Mouse (Mus musculus): ENCODE data around the gene Pitx2. TPM values are rescaled to one million over a fixed set of nuclear protein-coding genes. Genes with fewer than 3 reads are reported as not detected.

The Pitx2 gene
- polyA plus RNA-seq, 1 experiment from 2014 or later: 60.5 TPM

- Histone ChIP-seq H3K4me3 (peak overlapping the region; percentile 27; the same call in 1 of the 2 replicates), H3K4me2 (peak overlapping the region; percentile 40), H3K27me3 (replicated peaks) (no peaks in the 10 kb centered on the region), H3K9me3 (no peaks in the 10 kb centered on the region), H3K4me1 (no peaks in the 10 kb centered on the region), H3K9ac (no peak overlapping the region), H3K27ac (no peak overlapping the region), H3K36me3 (replicated peaks) (no peaks in the 10 kb centered on the region)
- 53% methylated on average over 19 of the region's 19 CpGs for WGBS
- ATAC-seq (replicated peaks): peak; percentile 50; the same call in 1 of the 2 replicates
Measured at GRCm38 (mm10) chr3:129256283-129256682, 56.6 kb downstream of the Pitx2 start.

- Histone ChIP-seq H3K4me3 (no peak overlapping the region), H3K27me3 (replicated peaks) (no peaks in the 10 kb centered on the region), H3K9ac (no peak overlapping the region), H3K4me1 (no peaks in the 10 kb centered on the region), H3K9me3 (no peaks in the 10 kb centered on the region), H3K36me3 (replicated peaks) (no peaks in the 10 kb centered on the region), H3K27ac (no peak overlapping the region), H3K4me2 (peak overlapping the region; percentile 40; the same call in 1 of the 2 replicates)
- ATAC-seq (replicated peaks): no peak
- 73% methylated on average over 8 of the region's 8 CpGs for WGBS
Measured at GRCm38 (mm10) chr3:129256766-129257165, 57.1 kb downstream of the Pitx2 start.

GRCm38 (mm10) chr3:129258497-129258896 is 58.8 kb downstream of the Pitx2 start:
- no peak overlapping the region for H3K4me2 ChIP-seq
- no peaks in the 10 kb centered on the region for H3K27me3 ChIP-seq (replicated peaks)
- no peaks in the 10 kb centered on the region for H3K4me1 ChIP-seq
- H3K9me3 ChIP-seq: no peaks in the 10 kb centered on the region
- no peak overlapping the region for H3K4me3 ChIP-seq
- H3K27ac ChIP-seq: no peak overlapping the region
- ATAC-seq (replicated peaks): no peak
- WGBS: 79% methylated on average over 5 of the region's 5 CpGs
- no peaks in the 10 kb centered on the region for H3K36me3 ChIP-seq (replicated peaks)
- no peak overlapping the region for H3K9ac ChIP-seq

Other genes starting within 250 kb of the Pitx2 start
- gene Enpep, start 132.8 kb downstream of the Pitx2 start, polyA plus RNA-seq (2015; fragmentation: Nextera tagmentation; extraction: Ambion mirVana): 1.8 and 1.9 TPM in 2 replicates